Mouse (Mus musculus): ENCODE data around the gene Cacul1.

DNA sequence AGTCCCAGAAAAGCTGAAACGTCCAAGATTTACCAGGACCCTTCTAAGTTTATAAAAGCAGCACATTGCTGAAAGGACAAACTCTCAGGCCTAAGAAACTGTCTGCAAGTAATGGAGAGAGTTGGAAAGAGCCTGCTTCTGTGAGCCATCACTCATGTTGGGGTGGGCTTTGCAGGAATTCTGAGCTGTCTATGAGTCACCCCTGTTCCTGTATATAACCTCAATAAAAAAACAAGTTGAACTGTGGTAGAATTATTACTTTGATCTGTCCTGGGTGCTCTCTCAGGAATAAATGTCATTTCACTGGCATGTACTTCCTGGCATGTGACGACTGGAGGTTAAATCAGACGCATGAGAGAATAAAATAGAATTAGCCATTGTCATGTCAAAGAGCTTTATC, 85.1 kb downstream of the Cacul1 start:
- TF ChIP-seq CTCF (IDR thresholded peaks at IDR 0.05; ENCODE audit: low read depth, low read length) (no peak), POLR2A (IDR thresholded peaks at IDR 0.05; ENCODE audit: extremely low read depth, insufficient read depth, low read length) (no peak)

Measured in liver, adult 2 months (tissue).